8 mouse cellular contexts compared by ENCODE assay signal in genomic region chr3:95972251-95972872, GRCm38 (mm10). TPM values are rescaled to one million over a fixed set of nuclear protein-coding genes. Genes with fewer than 3 reads are reported as not detected.
DNase-seq lines count a peak whose midpoint lies in the region; ATAC-seq and TF ChIP-seq lines count a peak whose summit lies in the region.

No protein-coding gene starts in this region.

- TF ChIP-seq CTCF in stomach, postnatal 0 days (IDR thresholded peaks at IDR 0.05; ENCODE audit: low read depth): no peak

- peak; percentile 69 for ATAC-seq in granulocyte monocyte progenitor cell, adult 5-6 weeks (replicated peaks; ENCODE audit: poor library complexity, severe bottlenecking)
- ATAC-seq in liver, embryonic 15.5 days (ENCODE audit: insufficient read depth): no peak
- ATAC-seq in stomach, postnatal 0 days (ENCODE audit: low FRiP score, low TSS enrichment): no peak

- intact Hi-C loops in left cerebral cortex, postnatal 4 days (cut with DNase I): no loop called here

- H3K4me3 ChIP-seq in liver, embryonic 15.5 days (replicated peaks): peak overlapping the region; percentile 27; the same call in 1 of the 2 replicates
- peak overlapping the region; percentile 18; the same call in 1 of the 2 replicates for H3K4me3 ChIP-seq in stomach, postnatal 0 days (ENCODE audit: low read depth, low read length)

- DNase-seq in thymus, postnatal 14 days: peak; percentile 50
- DNase-seq in thymus, adult 18-20 months: no peak
- DNase-seq in stomach, postnatal 0 days (ENCODE audit: low spot score): no peak
- no peak for DNase-seq in Muller cell, postnatal 12 days (ENCODE audit: inconsistent ontology term)
- DNase-seq in kidney, adult 8-10 months: no peak
- no peak for DNase-seq in left cerebral cortex, postnatal 4 days

- TF ChIP-seq EP300 in stomach, postnatal 0 days (optimal IDR thresholded peaks at IDR 0.05): no peak

- WGBS in liver, embryonic 15.5 days (ENCODE audit: insufficient replicate concordance): 55% methylated on average over 12 of the region's 12 CpGs
- WGBS in stomach, postnatal 0 days: 78% methylated on average over 12 of the region's 12 CpGs

- no peaks in the 10 kb centered on the region for H3K9me3 ChIP-seq in liver, embryonic 15.5 days (replicated peaks)
- H3K9me3 ChIP-seq in stomach, postnatal 0 days (ENCODE audit: control insufficient read depth, low read length): no peaks in the 10 kb centered on the region

- H3K27ac ChIP-seq in liver, embryonic 15.5 days (replicated peaks): 0 out of 2 replicates have a peak overlapping the region, but pooled peaks have one; percentile 6
- no peak overlapping the region for H3K27ac ChIP-seq in stomach, postnatal 0 days (replicated peaks)

- H3K4me2 ChIP-seq in liver, embryonic 15.5 days: peak overlapping the region; percentile 52
- H3K4me2 ChIP-seq in stomach, postnatal 0 days (replicated peaks; ENCODE audit: low read depth): peak overlapping the region; percentile 57

- no peaks in the 10 kb centered on the region for H3K36me3 ChIP-seq in liver, embryonic 15.5 days (replicated peaks)
- H3K36me3 ChIP-seq in stomach, postnatal 0 days (ENCODE audit: control insufficient read depth, insufficient read depth, low read length): no peaks in the 10 kb centered on the region

- H3K9ac ChIP-seq in liver, embryonic 15.5 days: no peak overlapping the region; the same call in 1 of the 2 replicates
- H3K9ac ChIP-seq in stomach, postnatal 0 days (ENCODE audit: low read length): peak overlapping the region; percentile 54

- H3K27me3 ChIP-seq in liver, embryonic 15.5 days: peaks cover 42% of the 10 kb centered on the region
- no peaks in the 10 kb centered on the region; the same call in 1 of the 2 replicates for H3K27me3 ChIP-seq in stomach, postnatal 0 days (ENCODE audit: control insufficient read depth, insufficient read depth, low read length)

- 0 out of 2 replicates have a peak, but pooled peaks cover 6% of the 10 kb centered on the region for H3K4me1 ChIP-seq in liver, embryonic 15.5 days (replicated peaks)
- H3K4me1 ChIP-seq in stomach, postnatal 0 days (replicated peaks; ENCODE audit: control insufficient read depth, insufficient read depth): no peaks in the 10 kb centered on the region

RNA-seq across cellular contexts. Expression of gene Plekho1, which starts 23.4 kb away (rescaled TPM):
- 45.7 and 59.7 TPM in 2 replicates for total RNA-seq in granulocyte monocyte progenitor cell, adult 5-6 weeks (2014; fragmentation: Nextera tagmentation)
- total RNA-seq in granulocyte monocyte progenitor cell, adult 5-6 weeks (2017): 30.2 and 31.3 TPM in 2 replicates
- polyA plus RNA-seq in liver, embryonic 15.5 days (2015; fragmentation: Nextera tagmentation; extraction: Ambion mirVana): 5.9 and 6.6 TPM in 2 replicates
- polyA plus RNA-seq in stomach, postnatal 0 days (2015; fragmentation: Nextera tagmentation; extraction: Ambion mirVana): 26.1 and 30.6 TPM in 2 replicates
- 10 to 100 TPM; 83.3 to 89.3 TPM for total RNA-seq in left cerebral cortex, postnatal 4 days (2021)

RNA-seq across cellular contexts. Expression of gene Anp32e, which starts 43.3 kb away (rescaled TPM):
- 159 and 191 TPM in 2 replicates for total RNA-seq in granulocyte monocyte progenitor cell, adult 5-6 weeks (2014; fragmentation: Nextera tagmentation)
- 445 and 523 TPM in 2 replicates for total RNA-seq in granulocyte monocyte progenitor cell, adult 5-6 weeks (2017)
- polyA plus RNA-seq in liver, embryonic 15.5 days (2015; fragmentation: Nextera tagmentation; extraction: Ambion mirVana): 117 and 129 TPM in 2 replicates
- 60.4 and 67.2 TPM in 2 replicates for polyA plus RNA-seq in stomach, postnatal 0 days (2015; fragmentation: Nextera tagmentation; extraction: Ambion mirVana)
- 10 to 100 TPM; 90.4 to 98.0 TPM for total RNA-seq in left cerebral cortex, postnatal 4 days (2021)
